Mouse (Mus musculus): ENCODE results near the gene Bmx. TPM values are rescaled to one million over a fixed set of nuclear protein-coding genes. Genes with fewer than 3 reads are reported as not detected.

Bmx gene
- not detected for polyA plus RNA-seq (2017; shearing (Covaris generic))

GRCm38 (mm10) chrX:164258057-164258456, at the start of gene Bmx:
Gene Bmx (minus strand): TSS chrX:164258193.

GRCm38 (mm10) chrX:164269285-164269761, 11.3 kb upstream of the Bmx start, which contains the start of gene Pir:
Gene Pir (plus strand): TSS chrX:164269371.

Other genes starting within 250 kb of the Bmx start
- 9.9 TPM for gene Car5b, start 230.2 kb downstream of the Bmx start, polyA plus RNA-seq (2017; shearing (Covaris generic))
- 5.9 TPM for gene Siah1b, start 181.7 kb downstream of the Bmx start, polyA plus RNA-seq (2017; shearing (Covaris generic))
- not detected for gene Cltrn, start 169.4 kb downstream of the Bmx start, polyA plus RNA-seq (2017; shearing (Covaris generic))
- gene Ace2, start 118.9 kb downstream of the Bmx start, polyA plus RNA-seq (2017; shearing (Covaris generic)) = not detected
- gene Pir, start 11.2 kb upstream of the Bmx start, polyA plus RNA-seq (2017; shearing (Covaris generic)) = not detected
- gene Vegfd, start 115.2 kb upstream of the Bmx start, polyA plus RNA-seq (2017; shearing (Covaris generic)) = not detected
- 14.7 TPM for gene Piga, start 161.6 kb upstream of the Bmx start, polyA plus RNA-seq (2017; shearing (Covaris generic))
- not detected for gene Asb11, start 178.8 kb upstream of the Bmx start, polyA plus RNA-seq (2017; shearing (Covaris generic))
- not detected for gene Asb9, start 248.1 kb upstream of the Bmx start, polyA plus RNA-seq (2017; shearing (Covaris generic))